In genomic region chr4:134923258-134924018, GRCm38 (mm10) we compare ENCODE assay signal across 8 mouse cellular contexts. TPM values are rescaled to one million over a fixed set of nuclear protein-coding genes. Genes with fewer than 3 reads are reported as not detected.
A peak's percentile ranks its signal among the peaks of the same experiment; 100 is the strongest.
DNase-seq lines count a peak whose midpoint lies in the region; ATAC-seq lines count a peak whose summit lies in the region.

Gene Rsrp1, plus strand, starts transcription at chr4:134923592.

- peaks cover 70% of the 10 kb centered on the region for H3K4me1 ChIP-seq in megakaryocyte, embryonic 14.5 days

- peak within 1 kb of the TSS; percentile 98 for H3K4me3 ChIP-seq in megakaryocyte, embryonic 14.5 days (replicated peaks)

- peak; percentile 99 for DNase-seq in ZHBTc4 (ENCODE audit: low read depth, low spot score)
- DNase-seq in gastrocnemius, adult 8-10 months (ENCODE audit: low spot score in 2 of 2): peak; percentile 92 to 98
- peak; percentile 96 for DNase-seq in hindlimb bud, embryonic 11.5 days (ENCODE audit: extremely low spot score, low read depth, low spot score)
- DNase-seq in left cerebral cortex, adult 8-10 months (ENCODE audit: low spot score in 2 of 2): peak; percentile 93 to 97
- peak; percentile 99 for DNase-seq in right cerebral cortex, postnatal 10 days (ENCODE audit: low spot score in 2 of 2)
- peak; percentile 92 for DNase-seq in urinary bladder, postnatal 25 days (ENCODE audit: low spot score)

- no peaks in the 10 kb centered on the region for H3K27me3 ChIP-seq in megakaryocyte, embryonic 14.5 days (replicated peaks)

- peak; percentile 74 for ATAC-seq in common myeloid progenitor, adult 5-6 weeks (replicated peaks; ENCODE audit: low read depth, poor library complexity, severe bottlenecking)

- H3K36me3 ChIP-seq in megakaryocyte, embryonic 14.5 days (replicated peaks; ENCODE audit: low read length): peaks cover 48% of the 10 kb centered on the region

- H3K9me3 ChIP-seq in megakaryocyte, embryonic 14.5 days: no peaks in the 10 kb centered on the region

RNA-seq across cellular contexts. Expression of gene Rsrp1, which starts in this region (rescaled TPM):
- 172 and 177 TPM in 2 replicates for total RNA-seq in common myeloid progenitor, adult 5-6 weeks (2017)
- 100 to 1,000 TPM in 2 of 4 experiments, 10 to 100 TPM in 2; 98.0 to 149 (median 104) TPM for total RNA-seq in gastrocnemius, adult 8-10 months (2022)
- 100 to 1,000 TPM; 218 to 302 (median 272) TPM for total RNA-seq in left cerebral cortex, adult 8-10 months (2022)
- polyA plus RNA-seq in megakaryocyte, embryonic 14.5 days (2012; ENCODE audit: insufficient read depth, low replicate concordance): 176 and 605 TPM in 2 replicates

Comparison
In these comparisons a context has a peak if more than half of its experiments do, and no peak if none do; other contexts are left out.
1. Peak in every context shown above with its lines: DNase-seq, ATAC-seq and H3K4me3 ChIP-seq.